Mouse (Mus musculus): ENCODE measurements around the gene Stard8. TPM values are rescaled to one million over a fixed set of nuclear protein-coding genes. Genes with fewer than 3 reads are reported as not detected.

The Stard8 gene
- polyA plus RNA-seq, 1 experiment from 2014 or later = 5.0 TPM

DNA sequence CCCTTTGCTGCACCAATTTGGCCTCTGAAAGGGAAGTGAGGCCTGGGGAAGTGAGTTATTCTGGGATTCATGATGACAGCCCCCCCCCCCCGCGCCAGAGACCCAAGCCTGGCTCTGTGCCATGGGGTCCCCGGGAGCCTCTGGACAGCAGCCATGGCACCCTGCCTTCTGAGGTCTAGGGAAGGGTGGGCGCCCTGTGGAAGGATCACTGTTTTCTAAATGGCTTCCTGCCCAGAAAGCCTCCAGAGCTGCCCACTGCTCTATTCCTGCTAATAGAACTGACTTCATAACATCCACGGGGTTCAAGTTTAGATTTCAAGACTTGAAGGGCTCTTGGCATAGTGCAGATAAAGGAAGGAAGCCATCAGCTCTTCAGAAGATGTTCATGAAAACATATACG lies 983 bp upstream of the Stard8 start:
- Histone ChIP-seq H3K9ac (replicated peaks; ENCODE audit: low read length) (no peak overlapping the region), H3K27me3 (ENCODE audit: control insufficient read depth, insufficient read depth, low read length) (no peaks in the 10 kb centered on the region), H3K27ac (replicated peaks; ENCODE audit: low read depth, low read length) (no peak overlapping the region), H3K36me3 (replicated peaks; ENCODE audit: control insufficient read depth, insufficient read depth, low read depth, low read length) (no peaks in the 10 kb centered on the region), H3K4me1 (ENCODE audit: control insufficient read depth, insufficient read depth, low read length) (no peaks in the 10 kb centered on the region), H3K9me3 (replicated peaks; ENCODE audit: control insufficient read depth, low read length) (no peaks in the 10 kb centered on the region), H3K4me3 (ENCODE audit: low read depth, low read length) (no peak overlapping the region), H3K4me2 (ENCODE audit: low read depth, low read length) (no peak overlapping the region)
- WGBS = 85% methylated on average over 6 of the region's 6 CpGs
- DNase-seq (ENCODE audit: low spot score) = no peak
- no peak for ATAC-seq (replicated peaks; ENCODE audit: insufficient number of reproducible peaks, low FRiP score, low TSS enrichment, low read depth)

GRCm38 (mm10) chrX:99010581-99010980 lies 7.5 kb downstream of the Stard8 start:
- no peak overlapping the region for H3K27ac ChIP-seq (replicated peaks; ENCODE audit: low read depth, low read length)
- H3K36me3 ChIP-seq (replicated peaks; ENCODE audit: control insufficient read depth, insufficient read depth, low read depth, low read length) = no peaks in the 10 kb centered on the region
- H3K4me3 ChIP-seq (ENCODE audit: low read depth, low read length) = no peak overlapping the region
- no peak for ATAC-seq (replicated peaks; ENCODE audit: insufficient number of reproducible peaks, low FRiP score, low TSS enrichment, low read depth)
- no peaks in the 10 kb centered on the region for H3K9me3 ChIP-seq (replicated peaks; ENCODE audit: control insufficient read depth, low read length)
- DNase-seq (ENCODE audit: low spot score) = no peak
- no peaks in the 10 kb centered on the region; the same call in 1 of the 2 replicates for H3K27me3 ChIP-seq (ENCODE audit: control insufficient read depth, insufficient read depth, low read length)
- no peak overlapping the region for H3K4me2 ChIP-seq (ENCODE audit: low read depth, low read length)
- no peaks in the 10 kb centered on the region for H3K4me1 ChIP-seq (ENCODE audit: control insufficient read depth, insufficient read depth, low read length)
- no peak overlapping the region for H3K9ac ChIP-seq (replicated peaks; ENCODE audit: low read length)
- 83% methylated on average over 5 of the region's 5 CpGs for WGBS

DNA sequence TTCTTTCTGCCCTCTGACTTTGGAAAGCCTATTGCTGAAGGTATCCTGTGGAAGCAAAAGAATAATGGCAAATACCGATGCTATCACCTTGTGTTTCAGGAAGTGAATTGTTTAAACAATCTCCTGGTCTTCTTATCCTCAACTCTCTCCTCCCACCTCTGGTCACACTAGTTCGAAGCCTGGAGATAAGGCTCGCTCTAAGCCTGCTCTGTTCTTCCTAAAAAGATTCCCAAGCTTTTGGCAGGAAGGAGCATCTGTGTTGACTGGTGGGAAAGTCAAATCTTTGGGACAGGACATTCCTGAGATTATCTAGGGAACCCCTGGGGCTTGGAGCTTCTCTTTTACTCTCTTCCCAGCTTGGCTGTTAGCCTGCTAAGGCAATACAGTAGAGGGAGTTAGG lies 8.2 kb downstream of the Stard8 start:
- ATAC-seq (replicated peaks; ENCODE audit: insufficient number of reproducible peaks, low FRiP score, low TSS enrichment, low read depth) = no peak
- WGBS = 85% methylated on average over 3 of the region's 3 CpGs
- Histone ChIP-seq H3K9ac (replicated peaks; ENCODE audit: low read length) (no peak overlapping the region), H3K27ac (replicated peaks; ENCODE audit: low read depth, low read length) (no peak overlapping the region), H3K36me3 (replicated peaks; ENCODE audit: control insufficient read depth, insufficient read depth, low read depth, low read length) (no peaks in the 10 kb centered on the region), H3K4me1 (ENCODE audit: control insufficient read depth, insufficient read depth, low read length) (no peaks in the 10 kb centered on the region), H3K27me3 (ENCODE audit: control insufficient read depth, insufficient read depth, low read length) (no peaks in the 10 kb centered on the region; the same call in 1 of the 2 replicates), H3K4me2 (ENCODE audit: low read depth, low read length) (no peak overlapping the region), H3K9me3 (replicated peaks; ENCODE audit: control insufficient read depth, low read length) (no peaks in the 10 kb centered on the region), H3K4me3 (ENCODE audit: low read depth, low read length) (no peak overlapping the region)
- no peak for DNase-seq (ENCODE audit: low spot score)

GRCm38 (mm10) chrX:99012486-99012885 lies 9.4 kb downstream of the Stard8 start:
- no peak overlapping the region for H3K4me2 ChIP-seq (ENCODE audit: low read depth, low read length)
- H3K27ac ChIP-seq (replicated peaks; ENCODE audit: low read depth, low read length) = no peak overlapping the region
- H3K4me1 ChIP-seq (ENCODE audit: control insufficient read depth, insufficient read depth, low read length) = no peaks in the 10 kb centered on the region
- H3K9ac ChIP-seq (replicated peaks; ENCODE audit: low read length) = no peak overlapping the region
- 51% methylated on average over 3 of the region's 3 CpGs for WGBS
- H3K9me3 ChIP-seq (replicated peaks; ENCODE audit: control insufficient read depth, low read length) = no peaks in the 10 kb centered on the region
- ATAC-seq (replicated peaks; ENCODE audit: insufficient number of reproducible peaks, low FRiP score, low TSS enrichment, low read depth) (no peak), DNase-seq (ENCODE audit: low spot score) (no peak)
- H3K4me3 ChIP-seq (ENCODE audit: low read depth, low read length) = no peak overlapping the region
- H3K27me3 ChIP-seq (ENCODE audit: control insufficient read depth, insufficient read depth, low read length) = no peaks in the 10 kb centered on the region; the same call in 1 of the 2 replicates
- no peaks in the 10 kb centered on the region for H3K36me3 ChIP-seq (replicated peaks; ENCODE audit: control insufficient read depth, insufficient read depth, low read depth, low read length)

- no peak overlapping the region for H3K9ac ChIP-seq (replicated peaks; ENCODE audit: low read length)
- no peak overlapping the region for H3K4me3 ChIP-seq (ENCODE audit: low read depth, low read length)
- DNase-seq (ENCODE audit: low spot score) = no peak
- 95% methylated on average over 2 of the region's 2 CpGs for WGBS
- no peaks in the 10 kb centered on the region for H3K4me1 ChIP-seq (ENCODE audit: control insufficient read depth, insufficient read depth, low read length)
- no peak overlapping the region for H3K4me2 ChIP-seq (ENCODE audit: low read depth, low read length)
- H3K9me3 ChIP-seq (replicated peaks; ENCODE audit: control insufficient read depth, low read length) = no peaks in the 10 kb centered on the region
- no peak overlapping the region for H3K27ac ChIP-seq (replicated peaks; ENCODE audit: low read depth, low read length)
- ATAC-seq (replicated peaks; ENCODE audit: insufficient number of reproducible peaks, low FRiP score, low TSS enrichment, low read depth) = no peak
- H3K36me3 ChIP-seq (replicated peaks; ENCODE audit: control insufficient read depth, insufficient read depth, low read depth, low read length) = no peaks in the 10 kb centered on the region
- 0 out of 2 replicates have a peak, but pooled peaks cover 2% of the 10 kb centered on the region for H3K27me3 ChIP-seq (ENCODE audit: control insufficient read depth, insufficient read depth, low read length)
Observed at GRCm38 (mm10) chrX:99015705-99016104, 12.7 kb downstream of the Stard8 start.

GRCm38 (mm10) chrX:99016987-99017386 lies 13.9 kb downstream of the Stard8 start:
- no peak for DNase-seq (ENCODE audit: low spot score)

GRCm38 (mm10) chrX:99017874-99018273 lies 14.8 kb downstream of the Stard8 start:
- ATAC-seq (replicated peaks; ENCODE audit: insufficient number of reproducible peaks, low FRiP score, low TSS enrichment, low read depth) = no peak

More at GRCm38 (mm10) chrX:99016987-99017386, 13.9 kb downstream of the Stard8 start:
- H3K9ac ChIP-seq (replicated peaks; ENCODE audit: low read length) = no peak overlapping the region
- H3K4me2 ChIP-seq (ENCODE audit: low read depth, low read length) = no peak overlapping the region
- no peak overlapping the region for H3K4me3 ChIP-seq (ENCODE audit: low read depth, low read length)
- H3K9me3 ChIP-seq (replicated peaks; ENCODE audit: control insufficient read depth, low read length) = no peaks in the 10 kb centered on the region
- H3K36me3 ChIP-seq (replicated peaks; ENCODE audit: control insufficient read depth, insufficient read depth, low read depth, low read length) = no peaks in the 10 kb centered on the region
- no peak for ATAC-seq (replicated peaks; ENCODE audit: insufficient number of reproducible peaks, low FRiP score, low TSS enrichment, low read depth)
- H3K27me3 ChIP-seq (ENCODE audit: control insufficient read depth, insufficient read depth, low read length) = 0 out of 2 replicates have a peak, but pooled peaks cover 2% of the 10 kb centered on the region
- no peaks in the 10 kb centered on the region for H3K4me1 ChIP-seq (ENCODE audit: control insufficient read depth, insufficient read depth, low read length)
- 81% methylated on average over 8 of the region's 8 CpGs for WGBS
- no peak overlapping the region for H3K27ac ChIP-seq (replicated peaks; ENCODE audit: low read depth, low read length)

GRCm38 (mm10) chrX:99019303-99019702 lies 16.3 kb downstream of the Stard8 start:
- Histone ChIP-seq H3K4me1 (ENCODE audit: control insufficient read depth, insufficient read depth, low read length) (no peaks in the 10 kb centered on the region), H3K9ac (replicated peaks; ENCODE audit: low read length) (no peak overlapping the region), H3K27me3 (ENCODE audit: control insufficient read depth, insufficient read depth, low read length) (0 out of 2 replicates have a peak, but pooled peaks cover 2% of the 10 kb centered on the region), H3K4me2 (ENCODE audit: low read depth, low read length) (no peak overlapping the region), H3K4me3 (ENCODE audit: low read depth, low read length) (no peak overlapping the region), H3K36me3 (replicated peaks; ENCODE audit: control insufficient read depth, insufficient read depth, low read depth, low read length) (no peaks in the 10 kb centered on the region), H3K9me3 (replicated peaks; ENCODE audit: control insufficient read depth, low read length) (no peaks in the 10 kb centered on the region), H3K27ac (replicated peaks; ENCODE audit: low read depth, low read length) (no peak overlapping the region)
- ATAC-seq (replicated peaks; ENCODE audit: insufficient number of reproducible peaks, low FRiP score, low TSS enrichment, low read depth) (no peak), DNase-seq (ENCODE audit: low spot score) (no peak)
- 78% methylated on average over 4 of the region's 4 CpGs for WGBS

More at GRCm38 (mm10) chrX:99017874-99018273, 14.8 kb downstream of the Stard8 start:
- H3K9me3 ChIP-seq (replicated peaks; ENCODE audit: control insufficient read depth, low read length) = no peaks in the 10 kb centered on the region
- H3K27ac ChIP-seq (replicated peaks; ENCODE audit: low read depth, low read length) = no peak overlapping the region
- H3K27me3 ChIP-seq (ENCODE audit: control insufficient read depth, insufficient read depth, low read length) = 0 out of 2 replicates have a peak, but pooled peaks cover 2% of the 10 kb centered on the region
- no peaks in the 10 kb centered on the region for H3K4me1 ChIP-seq (ENCODE audit: control insufficient read depth, insufficient read depth, low read length)
- H3K4me3 ChIP-seq (ENCODE audit: low read depth, low read length) = no peak overlapping the region
- H3K9ac ChIP-seq (replicated peaks; ENCODE audit: low read length) = no peak overlapping the region
- WGBS = 85% methylated on average over 6 of the region's 6 CpGs
- H3K36me3 ChIP-seq (replicated peaks; ENCODE audit: control insufficient read depth, insufficient read depth, low read depth, low read length) = no peaks in the 10 kb centered on the region
- no peak overlapping the region for H3K4me2 ChIP-seq (ENCODE audit: low read depth, low read length)
- DNase-seq (ENCODE audit: low spot score) = no peak

Measured in embryonic facial prominence, embryonic 11.5 days (tissue).